Mouse (Mus musculus) kidney, adult 9 months (tissue): ENCODE measurements around the gene Eif2s3y.

Source experiments
- DNase-seq: peaks from one replicate; pipeline ENCODE4 v3.0.0; 2022

The Eif2s3y gene

DNA sequence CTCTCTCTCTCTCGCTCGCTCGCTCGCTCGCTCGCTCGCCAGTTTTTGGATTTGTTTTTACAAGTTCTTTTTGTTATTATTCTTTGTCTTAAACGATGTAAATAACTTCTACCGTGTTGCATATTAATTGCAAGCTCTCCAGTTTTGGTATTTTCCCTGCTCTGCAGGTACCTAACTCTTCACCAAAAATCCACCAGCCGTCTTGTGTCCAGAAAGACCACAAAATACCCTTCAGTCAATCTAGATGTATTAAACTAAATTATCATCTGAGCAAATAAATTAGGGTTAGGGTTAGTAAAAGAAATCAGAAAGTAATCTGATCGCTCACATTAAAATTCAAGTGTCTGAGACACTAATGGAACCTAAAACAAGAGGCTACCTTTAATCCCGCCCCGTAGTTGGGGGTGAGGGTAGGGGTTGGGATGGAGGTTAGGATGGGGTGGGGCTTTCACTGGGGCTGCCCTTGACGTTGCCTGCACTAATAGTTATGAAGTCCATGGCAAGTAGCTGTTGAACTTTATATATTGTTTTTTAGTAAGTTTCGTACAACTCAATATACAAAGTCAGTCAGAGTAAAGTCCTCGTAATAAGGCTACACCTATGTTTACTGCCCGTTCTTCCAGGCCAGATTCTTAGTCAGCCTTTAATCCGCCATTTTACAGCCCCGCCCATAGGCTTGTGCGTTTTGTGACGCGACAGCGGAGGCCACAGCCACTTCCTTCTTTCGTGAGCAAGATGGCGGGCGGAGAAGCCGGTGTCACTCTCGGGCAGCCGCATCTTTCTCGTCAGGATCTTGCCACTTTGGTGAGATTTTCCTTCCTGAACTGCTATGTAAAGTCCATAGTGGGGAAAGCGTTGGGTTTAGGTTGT is at the start of gene Eif2s3y:
Eif2s3y (plus strand) TSS at position 662 of the 870 bp plus-strand sequence.
- DNase-seq = peak; percentile 78
